Mouse (Mus musculus): Measurements from ENCODE around the gene Trpc4ap.

- TF ChIP-seq CTCF (IDR thresholded peaks at IDR 0.05; ENCODE audit: control insufficient read depth, insufficient read depth, low read length) (no peak), POLR2A (IDR thresholded peaks at IDR 0.05; ENCODE audit: borderline replicate concordance, control insufficient read depth, low read depth, low read length) (no peak)
Measured at GRCm38 (mm10) chr2:155694564-155694963, 2.4 kb upstream of the Trpc4ap start.
